Mouse (Mus musculus): ENCODE measurements around the gene U2af1. TPM values are rescaled to one million over a fixed set of nuclear protein-coding genes. Genes with fewer than 3 reads are reported as not detected.

Gene U2af1
- polyA plus RNA-seq, 1 experiment from 2014 or later = 266 TPM

GRCm38 (mm10) chr17:31636277-31636941 is 22.3 kb downstream of the U2af1 start:
- Histone ChIP-seq H3K4me2 (ENCODE audit: low read length) (peak overlapping the region; percentile 93), H3K4me1 (replicated peaks; ENCODE audit: control insufficient read depth, insufficient read depth, low read length) (peaks cover 24% of the 10 kb centered on the region), H3K9ac (replicated peaks; ENCODE audit: low read depth, low read length) (peak overlapping the region; percentile 57), H3K36me3 (ENCODE audit: control insufficient read depth, insufficient read depth) (no peaks in the 10 kb centered on the region), H3K27me3 (replicated peaks; ENCODE audit: control insufficient read depth, insufficient read depth, low read length) (peaks cover 4% of the 10 kb centered on the region; the same call in 1 of the 2 replicates), H3K27ac (ENCODE audit: low read length) (no peak overlapping the region), H3K9me3 (ENCODE audit: control insufficient read depth, low read length) (no peaks in the 10 kb centered on the region), H3K4me3 (replicated peaks; ENCODE audit: low read length) (peak overlapping the region; percentile 56)
- WGBS = 5% methylated on average over 45 of the region's 45 CpGs
- peak; percentile 41; the same call in 1 of the 2 replicates for ATAC-seq

GRCm38 (mm10) chr17:31635781-31636180 is 22.9 kb downstream of the U2af1 start:
- no peak overlapping the region for H3K4me3 ChIP-seq (replicated peaks; ENCODE audit: low read length)
- H3K9ac ChIP-seq (replicated peaks; ENCODE audit: low read depth, low read length) = no peak overlapping the region
- H3K9me3 ChIP-seq (ENCODE audit: control insufficient read depth, low read length) = no peaks in the 10 kb centered on the region
- no peak for ATAC-seq
- H3K27me3 ChIP-seq (replicated peaks; ENCODE audit: control insufficient read depth, insufficient read depth, low read length) = peaks cover 4% of the 10 kb centered on the region; the same call in 1 of the 2 replicates
- H3K36me3 ChIP-seq (ENCODE audit: control insufficient read depth, insufficient read depth) = no peaks in the 10 kb centered on the region
- peak overlapping the region; percentile 93 for H3K4me2 ChIP-seq (ENCODE audit: low read length)
- peaks cover 24% of the 10 kb centered on the region for H3K4me1 ChIP-seq (replicated peaks; ENCODE audit: control insufficient read depth, insufficient read depth, low read length)
- no peak overlapping the region for H3K27ac ChIP-seq (ENCODE audit: low read length)
- 64% methylated on average over 11 of the region's 11 CpGs for WGBS

- Histone ChIP-seq H3K9me3 (ENCODE audit: control insufficient read depth, low read length) (no peaks in the 10 kb centered on the region), H3K4me1 (replicated peaks; ENCODE audit: control insufficient read depth, insufficient read depth, low read length) (peaks cover 24% of the 10 kb centered on the region), H3K4me2 (ENCODE audit: low read length) (no peak overlapping the region), H3K27ac (ENCODE audit: low read length) (no peak overlapping the region), H3K27me3 (replicated peaks; ENCODE audit: control insufficient read depth, insufficient read depth, low read length) (peaks cover 4% of the 10 kb centered on the region; the same call in 1 of the 2 replicates), H3K36me3 (ENCODE audit: control insufficient read depth, insufficient read depth) (no peaks in the 10 kb centered on the region), H3K4me3 (replicated peaks; ENCODE audit: low read length) (no peak overlapping the region), H3K9ac (replicated peaks; ENCODE audit: low read depth, low read length) (no peak overlapping the region)
- ATAC-seq = no peak
- 69% methylated on average over 5 of the region's 5 CpGs for WGBS
Measured at GRCm38 (mm10) chr17:31634896-31635295, 23.8 kb downstream of the U2af1 start.

- 69% methylated on average over 6 of the region's 6 CpGs for WGBS
- no peak for ATAC-seq
Measured at GRCm38 (mm10) chr17:31633007-31633406, 25.7 kb downstream of the U2af1 start.

GRCm38 (mm10) chr17:31631081-31631800 is 27.5 kb downstream of the U2af1 start:
- Histone ChIP-seq H3K4me2 (ENCODE audit: low read length) (no peak overlapping the region), H3K27me3 (replicated peaks; ENCODE audit: control insufficient read depth, insufficient read depth, low read length) (peaks cover 4% of the 10 kb centered on the region; the same call in 1 of the 2 replicates), H3K36me3 (ENCODE audit: control insufficient read depth, insufficient read depth) (no peaks in the 10 kb centered on the region), H3K27ac (ENCODE audit: low read length) (no peak overlapping the region), H3K4me3 (replicated peaks; ENCODE audit: low read length) (no peak overlapping the region), H3K4me1 (replicated peaks; ENCODE audit: control insufficient read depth, insufficient read depth, low read length) (peaks cover 2% of the 10 kb centered on the region), H3K9me3 (ENCODE audit: control insufficient read depth, low read length) (no peaks in the 10 kb centered on the region), H3K9ac (replicated peaks; ENCODE audit: low read depth, low read length) (no peak overlapping the region)
- WGBS = 84% methylated on average over 10 of the region's 10 CpGs
- ATAC-seq = no peak

More at GRCm38 (mm10) chr17:31633007-31633406, 25.7 kb downstream of the U2af1 start:
- Histone ChIP-seq H3K4me1 (replicated peaks; ENCODE audit: control insufficient read depth, insufficient read depth, low read length) (peaks cover 19% of the 10 kb centered on the region), H3K27ac (ENCODE audit: low read length) (no peak overlapping the region), H3K4me3 (replicated peaks; ENCODE audit: low read length) (no peak overlapping the region), H3K36me3 (ENCODE audit: control insufficient read depth, insufficient read depth) (no peaks in the 10 kb centered on the region), H3K27me3 (replicated peaks; ENCODE audit: control insufficient read depth, insufficient read depth, low read length) (peaks cover 4% of the 10 kb centered on the region; the same call in 1 of the 2 replicates), H3K9ac (replicated peaks; ENCODE audit: low read depth, low read length) (no peak overlapping the region), H3K4me2 (ENCODE audit: low read length) (no peak overlapping the region), H3K9me3 (ENCODE audit: control insufficient read depth, low read length) (no peaks in the 10 kb centered on the region)

GRCm38 (mm10) chr17:31627961-31628360 is 30.7 kb downstream of the U2af1 start:
- H3K9ac ChIP-seq (replicated peaks; ENCODE audit: low read depth, low read length) = no peak overlapping the region
- no peaks in the 10 kb centered on the region for H3K27me3 ChIP-seq (replicated peaks; ENCODE audit: control insufficient read depth, insufficient read depth, low read length)
- H3K9me3 ChIP-seq (ENCODE audit: control insufficient read depth, low read length) = no peaks in the 10 kb centered on the region
- no peak overlapping the region for H3K4me3 ChIP-seq (replicated peaks; ENCODE audit: low read length)
- no peaks in the 10 kb centered on the region for H3K4me1 ChIP-seq (replicated peaks; ENCODE audit: control insufficient read depth, insufficient read depth, low read length)
- no peak overlapping the region for H3K27ac ChIP-seq (ENCODE audit: low read length)
- ATAC-seq = no peak
- WGBS = 93% methylated on average over 2 of the region's 2 CpGs
- no peaks in the 10 kb centered on the region for H3K36me3 ChIP-seq (ENCODE audit: control insufficient read depth, insufficient read depth)
- H3K4me2 ChIP-seq (ENCODE audit: low read length) = no peak overlapping the region

- ATAC-seq = no peak
- Histone ChIP-seq H3K27ac (ENCODE audit: low read length) (no peak overlapping the region), H3K4me1 (replicated peaks; ENCODE audit: control insufficient read depth, insufficient read depth, low read length) (no peaks in the 10 kb centered on the region), H3K36me3 (ENCODE audit: control insufficient read depth, insufficient read depth) (no peaks in the 10 kb centered on the region), H3K9ac (replicated peaks; ENCODE audit: low read depth, low read length) (no peak overlapping the region), H3K4me3 (replicated peaks; ENCODE audit: low read length) (no peak overlapping the region), H3K9me3 (ENCODE audit: control insufficient read depth, low read length) (no peaks in the 10 kb centered on the region), H3K4me2 (ENCODE audit: low read length) (no peak overlapping the region), H3K27me3 (replicated peaks; ENCODE audit: control insufficient read depth, insufficient read depth, low read length) (no peaks in the 10 kb centered on the region)
- WGBS = 96% methylated on average over 4 of the region's 4 CpGs
Measured at GRCm38 (mm10) chr17:31623101-31623500, 35.6 kb downstream of the U2af1 start.

- Histone ChIP-seq H3K9me3 (ENCODE audit: control insufficient read depth, low read length) (no peaks in the 10 kb centered on the region), H3K4me2 (ENCODE audit: low read length) (no peak overlapping the region), H3K36me3 (ENCODE audit: control insufficient read depth, insufficient read depth) (no peaks in the 10 kb centered on the region), H3K4me1 (replicated peaks; ENCODE audit: control insufficient read depth, insufficient read depth, low read length) (no peaks in the 10 kb centered on the region), H3K9ac (replicated peaks; ENCODE audit: low read depth, low read length) (no peak overlapping the region), H3K27me3 (replicated peaks; ENCODE audit: control insufficient read depth, insufficient read depth, low read length) (no peaks in the 10 kb centered on the region), H3K4me3 (replicated peaks; ENCODE audit: low read length) (no peak overlapping the region), H3K27ac (ENCODE audit: low read length) (no peak overlapping the region)
- ATAC-seq = no peak
- 83% methylated on average over 4 of the region's 4 CpGs for whole genome bisulfite sequencing
Measured at GRCm38 (mm10) chr17:31613086-31613755, 45.5 kb downstream of the U2af1 start.

- Histone ChIP-seq H3K27me3 (replicated peaks; ENCODE audit: control insufficient read depth, insufficient read depth, low read length) (no peaks in the 10 kb centered on the region), H3K9me3 (ENCODE audit: control insufficient read depth, low read length) (no peaks in the 10 kb centered on the region), H3K4me3 (replicated peaks; ENCODE audit: low read length) (no peak overlapping the region), H3K4me1 (replicated peaks; ENCODE audit: control insufficient read depth, insufficient read depth, low read length) (no peaks in the 10 kb centered on the region), H3K27ac (ENCODE audit: low read length) (no peak overlapping the region), H3K36me3 (ENCODE audit: control insufficient read depth, insufficient read depth) (no peaks in the 10 kb centered on the region; the same call in 1 of the 2 replicates), H3K4me2 (ENCODE audit: low read length) (no peak overlapping the region), H3K9ac (replicated peaks; ENCODE audit: low read depth, low read length) (no peak overlapping the region)
- ATAC-seq = no peak
- WGBS = 94% methylated on average over 3 of the region's 3 CpGs
Measured at GRCm38 (mm10) chr17:31609895-31610294, 48.8 kb downstream of the U2af1 start.

Data from forebrain, embryonic 16.5 days (tissue).